Mouse (Mus musculus): ENCODE results near the gene Dnase2b. TPM values are rescaled to one million over a fixed set of nuclear protein-coding genes. Genes with fewer than 3 reads are reported as not detected.

The Dnase2b gene
- polyA plus RNA-seq, 1 experiment from 2014 or later: not detected

- H3K36me3 ChIP-seq (replicated peaks; ENCODE audit: control insufficient read depth, insufficient read depth): no peaks in the 10 kb centered on the region
- no peak overlapping the region for H3K4me3 ChIP-seq (replicated peaks; ENCODE audit: low read length)
- H3K9me3 ChIP-seq (ENCODE audit: control insufficient read depth, low read length): no peaks in the 10 kb centered on the region
- H3K27me3 ChIP-seq (ENCODE audit: control insufficient read depth, insufficient read depth, low read length): no peaks in the 10 kb centered on the region
- no peaks in the 10 kb centered on the region for H3K4me1 ChIP-seq (replicated peaks; ENCODE audit: control insufficient read depth, insufficient read depth, low read length)
- no peak overlapping the region for H3K9ac ChIP-seq
- 66% methylated on average over 5 of the region's 5 CpGs for WGBS
- ATAC-seq (ENCODE audit: low FRiP score) (no peak), DNase-seq (ENCODE audit: low spot score) (no peak)
- no peak overlapping the region for H3K27ac ChIP-seq
- H3K4me2 ChIP-seq (replicated peaks): no peak overlapping the region
Observed at GRCm38 (mm10) chr3:146583908-146584307, 31.5 kb downstream of the Dnase2b start.

- DNase-seq (ENCODE audit: low spot score) (no peak), ATAC-seq (ENCODE audit: low FRiP score) (no peak)
- Histone ChIP-seq H3K9me3 (ENCODE audit: control insufficient read depth, low read length) (no peaks in the 10 kb centered on the region), H3K4me2 (replicated peaks) (no peak overlapping the region), H3K27ac (no peak overlapping the region), H3K27me3 (ENCODE audit: control insufficient read depth, insufficient read depth, low read length) (no peaks in the 10 kb centered on the region), H3K9ac (no peak overlapping the region), H3K36me3 (replicated peaks; ENCODE audit: control insufficient read depth, insufficient read depth) (no peaks in the 10 kb centered on the region), H3K4me1 (replicated peaks; ENCODE audit: control insufficient read depth, insufficient read depth, low read length) (no peaks in the 10 kb centered on the region), H3K4me3 (replicated peaks; ENCODE audit: low read length) (no peak overlapping the region)
- 86% methylated on average over 4 of the region's 4 CpGs for WGBS
Observed at GRCm38 (mm10) chr3:146583478-146583877, 31.9 kb downstream of the Dnase2b start.

GRCm38 (mm10) chr3:146580039-146580729 is 35.2 kb downstream of the Dnase2b start:
- ATAC-seq (ENCODE audit: low FRiP score): no peak
- H3K4me1 ChIP-seq (replicated peaks; ENCODE audit: control insufficient read depth, insufficient read depth, low read length): no peaks in the 10 kb centered on the region
- DNase-seq (ENCODE audit: low spot score): no peak
- no peaks in the 10 kb centered on the region for H3K27me3 ChIP-seq (ENCODE audit: control insufficient read depth, insufficient read depth, low read length)
- H3K9ac ChIP-seq: no peak overlapping the region
- no peaks in the 10 kb centered on the region for H3K36me3 ChIP-seq (replicated peaks; ENCODE audit: control insufficient read depth, insufficient read depth)
- no peak overlapping the region for H3K4me3 ChIP-seq (replicated peaks; ENCODE audit: low read length)
- no peak overlapping the region for H3K4me2 ChIP-seq (replicated peaks)
- H3K27ac ChIP-seq: no peak overlapping the region
- 85% methylated on average over 3 of the region's 3 CpGs for WGBS
- H3K9me3 ChIP-seq (ENCODE audit: control insufficient read depth, low read length): no peaks in the 10 kb centered on the region

GRCm38 (mm10) chr3:146577591-146577990 is 37.8 kb downstream of the Dnase2b start:
- Histone ChIP-seq H3K9me3 (ENCODE audit: control insufficient read depth, low read length) (no peaks in the 10 kb centered on the region), H3K4me3 (replicated peaks; ENCODE audit: low read length) (no peak overlapping the region), H3K27me3 (ENCODE audit: control insufficient read depth, insufficient read depth, low read length) (no peaks in the 10 kb centered on the region), H3K4me2 (replicated peaks) (no peak overlapping the region), H3K4me1 (replicated peaks; ENCODE audit: control insufficient read depth, insufficient read depth, low read length) (no peaks in the 10 kb centered on the region), H3K36me3 (replicated peaks; ENCODE audit: control insufficient read depth, insufficient read depth) (no peaks in the 10 kb centered on the region), H3K9ac (no peak overlapping the region), H3K27ac (no peak overlapping the region)
- 65% methylated on average over 2 of the region's 2 CpGs for WGBS
- DNase-seq (ENCODE audit: low spot score) (no peak), ATAC-seq (ENCODE audit: low FRiP score) (no peak)

GRCm38 (mm10) chr3:146571341-146571740 is 44.1 kb downstream of the Dnase2b start:
- no peaks in the 10 kb centered on the region for H3K9me3 ChIP-seq (ENCODE audit: control insufficient read depth, low read length)
- DNase-seq (ENCODE audit: low spot score) (no peak), ATAC-seq (ENCODE audit: low FRiP score) (no peak)
- no peaks in the 10 kb centered on the region for H3K27me3 ChIP-seq (ENCODE audit: control insufficient read depth, insufficient read depth, low read length)
- H3K4me1 ChIP-seq (replicated peaks; ENCODE audit: control insufficient read depth, insufficient read depth, low read length): no peaks in the 10 kb centered on the region
- H3K27ac ChIP-seq: no peak overlapping the region
- no peaks in the 10 kb centered on the region for H3K36me3 ChIP-seq (replicated peaks; ENCODE audit: control insufficient read depth, insufficient read depth)
- no peak overlapping the region for H3K4me2 ChIP-seq (replicated peaks)
- H3K4me3 ChIP-seq (replicated peaks; ENCODE audit: low read length): no peak overlapping the region
- no peak overlapping the region for H3K9ac ChIP-seq
- WGBS: 71% methylated on average over 1 of the region's 1 CpGs

GRCm38 (mm10) chr3:146570939-146571338 is 44.5 kb downstream of the Dnase2b start:
- Histone ChIP-seq H3K27me3 (ENCODE audit: control insufficient read depth, insufficient read depth, low read length) (no peaks in the 10 kb centered on the region), H3K9me3 (ENCODE audit: control insufficient read depth, low read length) (no peaks in the 10 kb centered on the region), H3K4me3 (replicated peaks; ENCODE audit: low read length) (no peak overlapping the region), H3K9ac (no peak overlapping the region), H3K27ac (no peak overlapping the region), H3K4me2 (replicated peaks) (no peak overlapping the region), H3K4me1 (replicated peaks; ENCODE audit: control insufficient read depth, insufficient read depth, low read length) (no peaks in the 10 kb centered on the region), H3K36me3 (replicated peaks; ENCODE audit: control insufficient read depth, insufficient read depth) (no peaks in the 10 kb centered on the region)
- no peak for DNase-seq (ENCODE audit: low spot score)
- ATAC-seq (ENCODE audit: low FRiP score): no peak
- WGBS: 87% methylated on average over 6 of the region's 6 CpGs

- no peak within 1 kb of the TSS for H3K27ac ChIP-seq
- H3K36me3 ChIP-seq (replicated peaks; ENCODE audit: control insufficient read depth, insufficient read depth): no peaks in the 10 kb centered on the region
- H3K4me1 ChIP-seq (replicated peaks; ENCODE audit: control insufficient read depth, insufficient read depth, low read length): no peaks in the 10 kb centered on the region
- 88% methylated on average over 10 of the region's 10 CpGs for WGBS
- no peaks in the 10 kb centered on the region for H3K27me3 ChIP-seq (ENCODE audit: control insufficient read depth, insufficient read depth, low read length)
- H3K4me2 ChIP-seq (replicated peaks): no peak within 1 kb of the TSS
- DNase-seq (ENCODE audit: low spot score): no peak
- no peak for ATAC-seq (ENCODE audit: low FRiP score)
- H3K4me3 ChIP-seq (replicated peaks; ENCODE audit: low read length): no peak within 1 kb of the TSS
- no peak within 1 kb of the TSS for H3K9ac ChIP-seq
- H3K9me3 ChIP-seq (ENCODE audit: control insufficient read depth, low read length): no peaks in the 10 kb centered on the region
Observed at GRCm38 (mm10) chr3:146570148-146570782, 45.1 kb downstream of the Dnase2b start, which contains the start of gene Uox. Gene Uox (plus strand): TSS chr3:146570426.

GRCm38 (mm10) chr3:146569594-146569993 is 45.8 kb downstream of the Dnase2b start:
- no peaks in the 10 kb centered on the region for H3K36me3 ChIP-seq (replicated peaks; ENCODE audit: control insufficient read depth, insufficient read depth)
- H3K4me2 ChIP-seq (replicated peaks): no peak overlapping the region
- no peak for ATAC-seq (ENCODE audit: low FRiP score)
- no peak for DNase-seq (ENCODE audit: low spot score)
- no peaks in the 10 kb centered on the region for H3K27me3 ChIP-seq (ENCODE audit: control insufficient read depth, insufficient read depth, low read length)
- no peaks in the 10 kb centered on the region for H3K9me3 ChIP-seq (ENCODE audit: control insufficient read depth, low read length)
- H3K27ac ChIP-seq: no peak overlapping the region
- H3K4me3 ChIP-seq (replicated peaks; ENCODE audit: low read length): no peak overlapping the region
- H3K4me1 ChIP-seq (replicated peaks; ENCODE audit: control insufficient read depth, insufficient read depth, low read length): peaks cover 2% of the 10 kb centered on the region
- 93% methylated on average over 3 of the region's 3 CpGs for WGBS
- H3K9ac ChIP-seq: no peak overlapping the region

GRCm38 (mm10) chr3:146567884-146568530 is 47.4 kb downstream of the Dnase2b start:
- ATAC-seq (ENCODE audit: low FRiP score): no peak
- WGBS: 85% methylated on average over 9 of the region's 9 CpGs

More at GRCm38 (mm10) chr3:146567884-146568530, 47.4 kb downstream of the Dnase2b start:
- Histone ChIP-seq H3K4me1 (replicated peaks; ENCODE audit: control insufficient read depth, insufficient read depth, low read length) (peaks cover 4% of the 10 kb centered on the region), H3K36me3 (replicated peaks; ENCODE audit: control insufficient read depth, insufficient read depth) (no peaks in the 10 kb centered on the region), H3K27ac (no peak overlapping the region), H3K4me3 (replicated peaks; ENCODE audit: low read length) (no peak overlapping the region), H3K4me2 (replicated peaks) (no peak overlapping the region), H3K9ac (no peak overlapping the region), H3K27me3 (ENCODE audit: control insufficient read depth, insufficient read depth, low read length) (no peaks in the 10 kb centered on the region), H3K9me3 (ENCODE audit: control insufficient read depth, low read length) (no peaks in the 10 kb centered on the region)
- DNase-seq (ENCODE audit: low spot score): no peak

All from hindbrain, embryonic 14.5 days (tissue).